Mouse (Mus musculus) stomach, embryonic 16.5 days (tissue): ENCODE results near the gene Banp. TPM values are rescaled to one million over a fixed set of nuclear protein-coding genes. Genes with fewer than 3 reads are reported as not detected.

Experiments used
- ATAC-seq: fragments of 200-750 bp; cut with Nextera tagmentation; 2 replicates; pipeline ENCODE4 v1.8.0; 2017; ENCODE audit warnings: moderate number of reproducible peaks, moderate TSS enrichment; ENCODE audit not compliant: insufficient read depth, low FRiP score
- H3K27ac ChIP-seq: fragments of 300-500 bp; sonication (generic); 2 replicates; pipeline ENCODE4 v1.5.1; 2014; ENCODE audit warnings: low read length
- H3K27me3 ChIP-seq: fragments of 300-500 bp; sonication (generic); 2 replicates; pipeline ENCODE4 v1.6.1; 2014; ENCODE audit warnings: low read length, control low read depth, mixed read lengths; ENCODE audit not compliant: control insufficient read depth, insufficient read depth
- H3K36me3 ChIP-seq: fragments of 300-500 bp; sonication (generic); 2 replicates; pipeline ENCODE4 v1.6.1; 2014; ENCODE audit warnings: low read length; ENCODE audit not compliant: control insufficient read depth, insufficient read depth
- H3K4me1 ChIP-seq: fragments of 300-500 bp; sonication (generic); 2 replicates; pipeline ENCODE4 v1.6.1; 2014; ENCODE audit warnings: low read length, control low read depth, mixed read lengths; ENCODE audit not compliant: control insufficient read depth, insufficient read depth
- H3K4me2 ChIP-seq: fragments of 300-500 bp; sonication (generic); 2 replicates; pipeline ENCODE4 v1.6.1; 2014; ENCODE audit warnings: low read depth, low read length, mixed read lengths
- H3K4me3 ChIP-seq: fragments of 300-500 bp; sonication (generic); replicated peaks from 2 replicates; pipeline ENCODE4 v1.5.1; 2014; ENCODE audit warnings: mild to moderate bottlenecking, low read length
- H3K9ac ChIP-seq: fragments of 300-500 bp; sonication (generic); 2 replicates; pipeline ENCODE4 v1.6.1; 2014; ENCODE audit warnings: low read length
- H3K9me3 ChIP-seq: fragments of 300-500 bp; sonication (generic); replicated peaks from 2 replicates; pipeline ENCODE4 v1.6.1; 2016; ENCODE audit warnings: low read length, control low read depth; ENCODE audit not compliant: control insufficient read depth
- WGBS: fragments of 180-500 bp; shearing (Covaris S2); extraction: QIAGEN DNeasy Blood & Tissue Kit; methylation state at CpG from one replicate; pipeline ENCODE4 v1.1.7; 2014; 5-methylcytosine and 5-hydroxymethylcytosine counted together
- polyA plus RNA-seq: library from polyadenylated mRNA; unstranded; fragments of >200 nt; fragmentation: Nextera tagmentation; extraction: Ambion mirVana; gene quantifications from 2 replicates; pipeline ENCODE4 v1.2.1, GENCODE M21; 2015

The Banp gene
- polyA plus RNA-seq, 1 experiment from 2014 or later, result 35.9 TPM

- Histone ChIP-seq H3K36me3 (peaks cover 6% of the 10 kb centered on the region; the same call in 1 of the 2 replicates), H3K4me2 (no peak overlapping the region), H3K27me3 (no peaks in the 10 kb centered on the region), H3K4me3 (no peak overlapping the region), H3K9me3 (no peaks in the 10 kb centered on the region), H3K4me1 (no peaks in the 10 kb centered on the region), H3K9ac (no peak overlapping the region), H3K27ac (no peak overlapping the region)
- 89% methylated on average over 11 of the region's 11 CpGs for WGBS
- no peak for ATAC-seq
Measured at GRCm38 (mm10) chr8:121980792-121981519, 31.4 kb downstream of the Banp start.

- no peak for ATAC-seq
- Histone ChIP-seq H3K36me3 (peaks cover 6% of the 10 kb centered on the region; the same call in 1 of the 2 replicates), H3K27ac (no peak overlapping the region), H3K9ac (no peak overlapping the region), H3K27me3 (no peaks in the 10 kb centered on the region), H3K4me3 (no peak overlapping the region), H3K4me2 (no peak overlapping the region), H3K4me1 (no peaks in the 10 kb centered on the region), H3K9me3 (no peaks in the 10 kb centered on the region)
- WGBS, result 84% methylated on average over 7 of the region's 7 CpGs
Measured at GRCm38 (mm10) chr8:121981520-121981895, 32.0 kb downstream of the Banp start.

GRCm38 (mm10) chr8:121985673-121986072 lies 36.1 kb downstream of the Banp start:
- Histone ChIP-seq H3K4me2 (no peak overlapping the region), H3K9me3 (no peaks in the 10 kb centered on the region), H3K36me3 (peaks cover 10% of the 10 kb centered on the region; the same call in 1 of the 2 replicates), H3K4me1 (no peaks in the 10 kb centered on the region), H3K27me3 (no peaks in the 10 kb centered on the region), H3K4me3 (no peak overlapping the region), H3K27ac (no peak overlapping the region), H3K9ac (no peak overlapping the region)
- 98% methylated on average over 3 of the region's 3 CpGs for WGBS
- no peak for ATAC-seq

GRCm38 (mm10) chr8:121987892-121988291 lies 38.3 kb downstream of the Banp start:
- H3K27me3 ChIP-seq, result no peaks in the 10 kb centered on the region
- no peak overlapping the region for H3K27ac ChIP-seq
- no peaks in the 10 kb centered on the region for H3K9me3 ChIP-seq
- 0 out of 2 replicates have a peak, but pooled peaks cover 11% of the 10 kb centered on the region for H3K36me3 ChIP-seq
- no peak overlapping the region for H3K4me2 ChIP-seq
- no peak overlapping the region for H3K9ac ChIP-seq
- H3K4me3 ChIP-seq, result no peak overlapping the region
- 86% methylated on average over 5 of the region's 5 CpGs for WGBS
- ATAC-seq, result no peak
- H3K4me1 ChIP-seq, result no peaks in the 10 kb centered on the region

GRCm38 (mm10) chr8:121990506-121991255 lies 41.1 kb downstream of the Banp start:
- 0 out of 2 replicates have a peak, but pooled peaks cover 10% of the 10 kb centered on the region for H3K36me3 ChIP-seq
- WGBS, result 82% methylated on average over 9 of the region's 9 CpGs
- no peaks in the 10 kb centered on the region for H3K4me1 ChIP-seq
- no peaks in the 10 kb centered on the region for H3K27me3 ChIP-seq
- H3K4me3 ChIP-seq, result no peak overlapping the region
- H3K9me3 ChIP-seq, result no peaks in the 10 kb centered on the region
- H3K27ac ChIP-seq, result no peak overlapping the region
- H3K4me2 ChIP-seq, result no peak overlapping the region
- ATAC-seq, result no peak
- H3K9ac ChIP-seq, result no peak overlapping the region

GRCm38 (mm10) chr8:121991611-121992010 lies 42.1 kb downstream of the Banp start:
- H3K4me1 ChIP-seq, result no peaks in the 10 kb centered on the region
- WGBS, result 76% methylated on average over 7 of the region's 7 CpGs
- ATAC-seq, result no peak
- 0 out of 2 replicates have a peak, but pooled peaks cover 8% of the 10 kb centered on the region for H3K36me3 ChIP-seq
- no peak overlapping the region for H3K27ac ChIP-seq
- H3K4me3 ChIP-seq, result no peak overlapping the region
- H3K9ac ChIP-seq, result no peak overlapping the region
- no peaks in the 10 kb centered on the region for H3K27me3 ChIP-seq
- no peaks in the 10 kb centered on the region for H3K9me3 ChIP-seq
- H3K4me2 ChIP-seq, result no peak overlapping the region

- Histone ChIP-seq H3K4me1 (no peaks in the 10 kb centered on the region), H3K9me3 (no peaks in the 10 kb centered on the region), H3K4me3 (no peak overlapping the region), H3K9ac (no peak overlapping the region), H3K36me3 (0 out of 2 replicates have a peak, but pooled peaks cover 10% of the 10 kb centered on the region), H3K27me3 (no peaks in the 10 kb centered on the region), H3K4me2 (no peak overlapping the region), H3K27ac (no peak overlapping the region)
- no peak for ATAC-seq
- WGBS, result 79% methylated on average over 4 of the region's 4 CpGs
Measured at GRCm38 (mm10) chr8:121992911-121993310, 43.4 kb downstream of the Banp start.

GRCm38 (mm10) chr8:121995112-121995511 lies 45.6 kb downstream of the Banp start:
- Histone ChIP-seq H3K4me1 (no peaks in the 10 kb centered on the region), H3K36me3 (peaks cover 19% of the 10 kb centered on the region; the same call in 1 of the 2 replicates), H3K9me3 (no peaks in the 10 kb centered on the region), H3K27ac (no peak overlapping the region), H3K4me2 (no peak overlapping the region), H3K27me3 (no peaks in the 10 kb centered on the region), H3K4me3 (no peak overlapping the region), H3K9ac (no peak overlapping the region)
- WGBS, result 70% methylated on average over 4 of the region's 4 CpGs
- no peak for ATAC-seq

- H3K9ac ChIP-seq, result no peak overlapping the region
- H3K4me2 ChIP-seq, result no peak overlapping the region
- WGBS, result 77% methylated on average over 3 of the region's 3 CpGs
- no peaks in the 10 kb centered on the region for H3K9me3 ChIP-seq
- H3K4me1 ChIP-seq, result no peaks in the 10 kb centered on the region
- no peak overlapping the region for H3K4me3 ChIP-seq
- H3K27me3 ChIP-seq, result no peaks in the 10 kb centered on the region
- peaks cover 19% of the 10 kb centered on the region; the same call in 1 of the 2 replicates for H3K36me3 ChIP-seq
- no peak for ATAC-seq
- no peak overlapping the region for H3K27ac ChIP-seq
Measured at GRCm38 (mm10) chr8:121995895-121996294, 46.3 kb downstream of the Banp start.
